Mouse (Mus musculus): ENCODE measurements around the gene Arhgef3.

- TF ChIP-seq HCFC1 (IDR thresholded peaks at IDR 0.05; ENCODE audit: borderline replicate concordance, insufficient read depth, low read length) (no peak), CHD2 (IDR thresholded peaks at IDR 0.05; ENCODE audit: low read depth, low read length) (no peak)
Observed at GRCm38 (mm10) chr14:27147726-27148125, 33.0 kb downstream of the Arhgef3 start.

Measured in ES-E14 (cell line).